Mouse (Mus musculus): Measurements from ENCODE around the gene Apob.

- TF ChIP-seq CTCF (IDR thresholded peaks at IDR 0.05; ENCODE audit: low read depth) (no peak), EP300 (optimal IDR thresholded peaks at IDR 0.05) (no peak)
Observed at GRCm38 (mm10) chr12:8047046-8047445, 69.6 kb downstream of the Apob start.

Measured in stomach, postnatal 0 days (tissue).